Mouse (Mus musculus) G1E (cell line): Measurements from ENCODE around the gene Hace1.

Experiments used
- CTCF ChIP-seq: IDR thresholded peaks from 2 replicates; pipeline ENCODE4 v1.5.1; 2012; ENCODE audit warnings: low read depth, low read length, inconsistent platforms, mixed read lengths
- GATA1 ChIP-seq: IDR thresholded peaks from 2 replicates; pipeline ENCODE4 v1.6.1; 2012; ENCODE audit warnings: borderline replicate concordance, low read length, inconsistent platforms, mixed read lengths
- POLR2AphosphoS5 ChIP-seq: IDR thresholded peaks from 2 replicates; pipeline ENCODE4 v1.6.1; 2012; ENCODE audit warnings: low read depth, low read length, inconsistent platforms; ENCODE audit not compliant: insufficient replicate concordance
- TAL1 ChIP-seq: conservative IDR thresholded peaks from 2 replicates; pipeline ENCODE4 v1.6.1; 2012; ENCODE audit warnings: low read depth, low read length, inconsistent platforms, mixed read lengths

- TF ChIP-seq TAL1 (no peak), CTCF (no peak), POLR2AphosphoS5 (no peak), GATA1 (no peak)
Observed at GRCm38 (mm10) chr10:45694931-45695330, 117.3 kb downstream of the Hace1 start.
